Mouse (Mus musculus) limb, embryonic 11.5 days (tissue): ENCODE data around the gene Prrc2a. TPM values are rescaled to one million over a fixed set of nuclear protein-coding genes. Genes with fewer than 3 reads are reported as not detected.

ENCODE experiments used
- ATAC-seq: fragments of 200-750 bp; cut with Nextera tagmentation; 2 replicates; pipeline ENCODE4 v1.8.0; 2017; ENCODE audit warnings: low read depth; ENCODE audit not compliant: insufficient number of reproducible peaks, low FRiP score, low TSS enrichment
- DNase-seq: peaks from one replicate; pipeline ENCODE4 v3.0.0-alpha.2; 2015; ENCODE audit warnings: low spot score
- H3K27ac ChIP-seq: fragments of 300-500 bp; sonication (generic); replicated peaks from 2 replicates; pipeline ENCODE4 v1.5.1; 2014; ENCODE audit warnings: low read depth, mild to moderate bottlenecking, low read length
- H3K27me3 ChIP-seq: fragments of 300-500 bp; sonication (generic); 2 replicates; pipeline ENCODE4 v1.6.1; 2014; ENCODE audit warnings: mild to moderate bottlenecking, low read length, mixed read lengths; ENCODE audit not compliant: control insufficient read depth, insufficient read depth
- H3K36me3 ChIP-seq: fragments of 300-500 bp; sonication (generic); 2 replicates; pipeline ENCODE4 v1.6.1; 2014; ENCODE audit warnings: mild to moderate bottlenecking, low read length, moderate library complexity, mixed read lengths; ENCODE audit not compliant: control insufficient read depth, insufficient read depth
- H3K4me1 ChIP-seq: fragments of 300-500 bp; sonication (generic); 2 replicates; pipeline ENCODE4 v1.6.1; 2014; ENCODE audit warnings: low read length, mixed read lengths; ENCODE audit not compliant: control insufficient read depth, insufficient read depth
- H3K4me2 ChIP-seq: fragments of 300-500 bp; sonication (generic); 2 replicates; pipeline ENCODE4 v1.6.1; 2014; ENCODE audit warnings: low read depth, mild to moderate bottlenecking, moderate library complexity; ENCODE audit not compliant: severe bottlenecking
- H3K4me3 ChIP-seq: fragments of 300-500 bp; sonication (generic); 2 replicates; pipeline ENCODE4 v1.5.1; 2014; ENCODE audit warnings: low read depth, low read length
- H3K9ac ChIP-seq: fragments of 300-500 bp; sonication (generic); 2 replicates; pipeline ENCODE4 v1.6.1; 2014; ENCODE audit warnings: mild to moderate bottlenecking, low read length
- H3K9me3 ChIP-seq: fragments of 300-500 bp; sonication (generic); 2 replicates; pipeline ENCODE4 v1.6.1; 2016; ENCODE audit warnings: low read length; ENCODE audit not compliant: control insufficient read depth
- WGBS: fragments of 180-500 bp; shearing (Covaris S2); extraction: QIAGEN DNeasy Blood & Tissue Kit; methylation state at CpG from one replicate; pipeline ENCODE4 v1.1.7; 2014; 5-methylcytosine and 5-hydroxymethylcytosine counted together
- polyA plus RNA-seq: library from polyadenylated mRNA; unstranded; fragments of >200 nt; fragmentation: Nextera tagmentation; extraction: Ambion mirVana; gene quantifications from 2 replicates; pipeline ENCODE4 v1.2.1, GENCODE M21; 2014

Gene Prrc2a
- polyA plus RNA-seq, 1 experiment from 2014 or later: 215 TPM

- Histone ChIP-seq H3K27me3 (no peaks in the 10 kb centered on the region), H3K4me3 (peak within 1 kb of the TSS; percentile 82), H3K4me1 (peaks cover 11% of the 10 kb centered on the region; the same call in 1 of the 2 replicates), H3K36me3 (peaks cover 19% of the 10 kb centered on the region), H3K9me3 (no peaks in the 10 kb centered on the region), H3K27ac (peak within 1 kb of the TSS; percentile 36; the same call in 1 of the 2 replicates), H3K9ac (peak within 1 kb of the TSS; percentile 94), H3K4me2 (peak within 1 kb of the TSS; percentile 98)
- under 1% methylated on average over 50 of the region's 50 CpGs for WGBS
- ATAC-seq (peak; percentile 91), DNase-seq (peak; percentile 98)
Observed at GRCm38 (mm10) chr17:35121143-35121799, 43.4 kb downstream of the Prrc2a start, which contains the start of gene Gpank1. Gpank1 (plus strand) TSS chr17:35121455.

GRCm38 (mm10) chr17:35120745-35121142 lies 44.0 kb downstream of the Prrc2a start:
- DNase-seq (no peak), ATAC-seq (no peak)
- no peaks in the 10 kb centered on the region for H3K27me3 ChIP-seq
- WGBS: under 1% methylated on average over 33 of the region's 33 CpGs
- peaks cover 11% of the 10 kb centered on the region; the same call in 1 of the 2 replicates for H3K4me1 ChIP-seq
- H3K4me3 ChIP-seq: peak overlapping the region; percentile 82
- no peak overlapping the region for H3K27ac ChIP-seq
- peak overlapping the region; percentile 94 for H3K9ac ChIP-seq
- no peaks in the 10 kb centered on the region for H3K9me3 ChIP-seq
- peaks cover 23% of the 10 kb centered on the region for H3K36me3 ChIP-seq
- peak overlapping the region; percentile 98 for H3K4me2 ChIP-seq

DNA sequence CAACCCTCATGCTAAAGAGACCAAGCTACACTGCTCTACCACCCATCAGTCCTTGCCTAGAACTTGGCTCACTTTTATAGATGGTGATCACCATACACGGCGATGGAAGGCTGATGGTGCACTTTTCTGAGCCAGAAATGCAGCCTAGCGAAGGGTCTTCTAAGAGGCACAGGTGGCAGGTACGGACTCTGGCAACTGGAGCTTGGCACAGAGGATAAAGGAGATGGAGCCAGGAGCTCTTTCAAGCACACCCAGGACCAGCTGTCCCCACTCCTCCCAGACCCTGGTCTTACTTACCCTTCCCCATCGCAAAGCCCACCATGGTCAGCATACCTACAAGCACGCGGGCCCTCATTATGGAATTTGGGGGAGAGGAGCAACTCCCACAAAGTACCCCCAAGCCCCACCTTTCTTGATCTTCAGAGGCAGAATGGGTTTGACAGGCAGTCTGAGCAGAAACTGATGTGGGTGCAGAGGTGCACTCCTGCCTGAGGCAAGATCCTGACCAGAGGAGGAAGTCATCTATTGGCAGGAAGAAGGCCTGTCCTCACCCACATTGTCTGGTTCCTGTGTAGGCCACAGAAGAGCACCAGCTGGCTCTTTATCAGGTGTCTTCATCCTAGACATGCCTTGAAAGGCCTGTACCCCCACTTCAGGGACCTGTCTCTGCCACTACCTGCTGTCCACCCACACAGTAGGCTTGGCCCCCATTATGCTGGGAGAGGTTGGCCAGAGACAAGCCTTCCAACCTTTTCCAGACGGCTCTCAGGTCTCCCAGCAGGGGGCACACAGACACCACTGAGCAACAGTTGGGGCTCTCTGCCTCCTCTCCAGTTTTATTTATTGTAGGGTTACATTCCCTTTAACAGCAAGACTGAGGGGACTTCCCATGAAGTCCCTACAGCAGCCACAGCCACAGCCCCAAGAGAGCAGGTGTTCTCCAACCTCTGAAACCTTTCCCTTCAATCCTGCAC lies 49.4 kb downstream of the Prrc2a start, which contains the start of gene Ly6g5b:
Gene Ly6g5b, minus strand, starts transcription at position 383 of the 974 bp plus-strand sequence.
- Histone ChIP-seq H3K4me3 (no peak within 1 kb of the TSS), H3K4me2 (no peak within 1 kb of the TSS), H3K4me1 (peaks cover 5% of the 10 kb centered on the region; the same call in 1 of the 2 replicates), H3K9me3 (no peaks in the 10 kb centered on the region), H3K27me3 (no peaks in the 10 kb centered on the region), H3K36me3 (peaks cover 29% of the 10 kb centered on the region), H3K27ac (no peak within 1 kb of the TSS), H3K9ac (no peak within 1 kb of the TSS)
- WGBS: 84% methylated on average over 8 of the region's 8 CpGs
- no peak for ATAC-seq
- DNase-seq: no peak

- no peak overlapping the region for H3K4me3 ChIP-seq
- H3K9me3 ChIP-seq: no peaks in the 10 kb centered on the region
- H3K4me1 ChIP-seq: no peaks in the 10 kb centered on the region
- H3K27ac ChIP-seq: no peak overlapping the region
- H3K4me2 ChIP-seq: no peak overlapping the region
- ATAC-seq (no peak), DNase-seq (no peak)
- no peak overlapping the region for H3K9ac ChIP-seq
- WGBS: 88% methylated on average over 9 of the region's 9 CpGs
- no peaks in the 10 kb centered on the region for H3K27me3 ChIP-seq
- H3K36me3 ChIP-seq: peaks cover 15% of the 10 kb centered on the region; the same call in 1 of the 2 replicates
Observed at GRCm38 (mm10) chr17:35111774-35112173, 52.9 kb downstream of the Prrc2a start.

- Histone ChIP-seq H3K4me2 (no peak within 1 kb of the TSS), H3K4me3 (no peak within 1 kb of the TSS), H3K27me3 (no peaks in the 10 kb centered on the region), H3K9me3 (no peaks in the 10 kb centered on the region), H3K27ac (no peak within 1 kb of the TSS), H3K9ac (no peak within 1 kb of the TSS), H3K36me3 (no peaks in the 10 kb centered on the region; the same call in 1 of the 2 replicates), H3K4me1 (0 out of 2 replicates have a peak, but pooled peaks cover 2% of the 10 kb centered on the region)
- 76% methylated on average over 6 of the region's 6 CpGs for WGBS
- DNase-seq: no peak
- no peak for ATAC-seq
Observed at GRCm38 (mm10) chr17:35108097-35108496, 56.6 kb downstream of the Prrc2a start, which contains the start of gene Ly6g5c. Ly6g5c (plus strand) TSS chr17:35108279.

DNA sequence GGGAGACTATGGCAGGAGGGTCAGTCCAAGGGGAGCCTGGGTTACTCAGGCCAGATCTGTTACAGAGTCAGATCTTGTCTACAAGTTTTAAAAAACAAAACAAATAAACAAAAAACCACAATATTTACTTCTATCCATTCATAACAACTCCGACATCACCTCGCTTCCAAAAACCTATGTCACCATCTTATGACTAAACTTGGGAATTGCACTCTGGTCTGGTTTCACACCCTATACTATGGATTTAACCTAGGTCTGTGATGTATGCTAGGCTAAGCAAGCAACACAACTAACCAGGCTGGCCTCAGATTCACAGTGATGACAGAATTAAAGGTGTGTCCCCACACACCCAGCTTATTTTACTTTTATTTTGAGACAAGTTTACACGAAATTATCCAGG lies 58.2 kb downstream of the Prrc2a start:
- H3K36me3 ChIP-seq: peaks cover 3% of the 10 kb centered on the region; the same call in 1 of the 2 replicates
- no peaks in the 10 kb centered on the region for H3K9me3 ChIP-seq
- 0 out of 2 replicates have a peak, but pooled peaks cover 2% of the 10 kb centered on the region for H3K4me1 ChIP-seq
- no peaks in the 10 kb centered on the region for H3K27me3 ChIP-seq
- H3K4me3 ChIP-seq: no peak overlapping the region
- WGBS: 80% methylated on average over 3 of the region's 3 CpGs
- H3K4me2 ChIP-seq: no peak overlapping the region
- ATAC-seq (no peak), DNase-seq (no peak)
- no peak overlapping the region for H3K27ac ChIP-seq
- H3K9ac ChIP-seq: no peak overlapping the region

GRCm38 (mm10) chr17:35105740-35106389 lies 58.8 kb downstream of the Prrc2a start:
- no peak overlapping the region for H3K4me3 ChIP-seq
- no peaks in the 10 kb centered on the region for H3K27me3 ChIP-seq
- H3K4me1 ChIP-seq: 0 out of 2 replicates have a peak, but pooled peaks cover 2% of the 10 kb centered on the region
- no peak overlapping the region for H3K27ac ChIP-seq
- H3K4me2 ChIP-seq: no peak overlapping the region
- H3K9me3 ChIP-seq: no peaks in the 10 kb centered on the region
- peak; percentile 49 for DNase-seq
- H3K36me3 ChIP-seq: peaks cover 5% of the 10 kb centered on the region; the same call in 1 of the 2 replicates
- H3K9ac ChIP-seq: no peak overlapping the region
- ATAC-seq: no peak
- 31% methylated on average over 13 of the region's 13 CpGs for WGBS
